Mouse (Mus musculus) hindbrain, embryonic 15.5 days (tissue): ENCODE results near the gene Tbc1d16. TPM values are rescaled to one million over a fixed set of nuclear protein-coding genes. Genes with fewer than 3 reads are reported as not detected.

Experiments used
- ATAC-seq: fragments of 200-750 bp; cut with Nextera tagmentation; 2 replicates; pipeline ENCODE4 v1.8.0; 2017; ENCODE audit warnings: low read depth, moderate number of reproducible peaks, moderate TSS enrichment; ENCODE audit not compliant: low FRiP score
- H3K27ac ChIP-seq: fragments of 300-500 bp; sonication (generic); replicated peaks from 2 replicates; pipeline ENCODE4 v1.5.1; 2015; ENCODE audit warnings: mild to moderate bottlenecking, inconsistent platforms
- H3K27me3 ChIP-seq: fragments of 300-500 bp; sonication (generic); 2 replicates; pipeline ENCODE4 v1.6.1; 2015; ENCODE audit warnings: control low read depth, inconsistent platforms
- H3K36me3 ChIP-seq: fragments of 300-500 bp; sonication (generic); 2 replicates; pipeline ENCODE4 v1.6.1; 2015; ENCODE audit warnings: control low read depth, inconsistent platforms
- H3K4me1 ChIP-seq: fragments of 300-500 bp; sonication (generic); replicated peaks from 2 replicates; pipeline ENCODE4 v1.6.1; 2015; ENCODE audit warnings: control low read depth, inconsistent platforms
- H3K4me2 ChIP-seq: fragments of 300-500 bp; sonication (generic); 2 replicates; pipeline ENCODE4 v1.6.1; 2015; ENCODE audit warnings: moderate library complexity, mild to moderate bottlenecking, inconsistent platforms
- H3K4me3 ChIP-seq: fragments of 300-500 bp; sonication (generic); 2 replicates; pipeline ENCODE4 v1.5.1; 2015; ENCODE audit warnings: mild to moderate bottlenecking, inconsistent platforms
- H3K9ac ChIP-seq: fragments of 300-500 bp; sonication (generic); 2 replicates; pipeline ENCODE4 v1.6.1; 2015; ENCODE audit warnings: inconsistent platforms
- H3K9me3 ChIP-seq: fragments of 300-500 bp; sonication (generic); 2 replicates; pipeline ENCODE4 v1.6.1; 2016; ENCODE audit warnings: control low read depth, inconsistent platforms
- WGBS: fragments of 180-500 bp; shearing (Covaris S2); methylation state at CpG from one replicate; pipeline ENCODE4 v1.1.7; 2015; 5-methylcytosine and 5-hydroxymethylcytosine counted together
- polyA plus RNA-seq: library from polyadenylated mRNA; unstranded; fragments of >200 nt; fragmentation: Nextera tagmentation; extraction: Ambion mirVana; gene quantifications from 2 replicates; pipeline ENCODE4 v1.2.1, GENCODE M21; 2015

The Tbc1d16 gene
- polyA plus RNA-seq, 1 experiment from 2014 or later = 56.1 TPM

DNA sequence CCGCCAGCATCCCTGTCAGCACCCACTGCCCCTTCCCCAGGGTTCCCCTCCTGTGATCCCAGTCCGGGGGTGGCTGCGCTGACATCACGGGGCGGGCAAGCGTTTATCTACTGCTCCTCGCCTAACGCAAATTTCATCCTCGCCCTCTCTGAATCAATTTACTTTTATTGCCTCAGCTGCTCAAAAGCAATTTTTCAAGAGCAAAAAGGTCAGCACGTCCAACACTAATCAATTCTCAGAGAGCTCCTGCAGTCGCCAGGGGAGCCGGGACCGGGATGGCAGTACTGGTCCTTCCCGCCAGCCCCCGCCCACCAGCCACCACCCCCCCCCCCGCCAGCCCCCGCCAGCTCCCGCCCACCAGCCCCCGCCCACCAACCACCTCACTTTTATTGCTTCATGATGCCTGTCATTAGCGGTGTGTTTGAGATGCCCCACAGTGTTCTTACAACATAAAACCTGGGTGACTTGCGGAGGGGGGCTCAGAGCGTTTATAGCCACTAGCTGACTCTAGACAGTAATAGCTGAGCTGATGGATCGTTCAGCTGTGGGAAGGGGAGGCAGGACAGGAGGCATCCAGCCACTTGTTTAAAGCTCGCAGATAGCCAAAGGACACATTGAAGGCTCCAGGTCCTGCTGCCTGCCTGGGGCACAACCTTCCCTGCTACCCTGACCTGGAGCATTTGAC lies 98.1 kb downstream of the Tbc1d16 start:
- WGBS = 8% methylated on average over 21 of the region's 24 CpGs
- Histone ChIP-seq H3K9me3 (no peaks in the 10 kb centered on the region), H3K27ac (0 out of 2 replicates have a peak overlapping the region, but pooled peaks have one; percentile 49), H3K4me3 (peak overlapping the region; percentile 18), H3K27me3 (no peaks in the 10 kb centered on the region), H3K4me2 (peak overlapping the region; percentile 50), H3K9ac (no peak overlapping the region), H3K4me1 (peaks cover 67% of the 10 kb centered on the region), H3K36me3 (no peaks in the 10 kb centered on the region)
- peak; percentile 43; the same call in 1 of the 2 replicates for ATAC-seq

DNA sequence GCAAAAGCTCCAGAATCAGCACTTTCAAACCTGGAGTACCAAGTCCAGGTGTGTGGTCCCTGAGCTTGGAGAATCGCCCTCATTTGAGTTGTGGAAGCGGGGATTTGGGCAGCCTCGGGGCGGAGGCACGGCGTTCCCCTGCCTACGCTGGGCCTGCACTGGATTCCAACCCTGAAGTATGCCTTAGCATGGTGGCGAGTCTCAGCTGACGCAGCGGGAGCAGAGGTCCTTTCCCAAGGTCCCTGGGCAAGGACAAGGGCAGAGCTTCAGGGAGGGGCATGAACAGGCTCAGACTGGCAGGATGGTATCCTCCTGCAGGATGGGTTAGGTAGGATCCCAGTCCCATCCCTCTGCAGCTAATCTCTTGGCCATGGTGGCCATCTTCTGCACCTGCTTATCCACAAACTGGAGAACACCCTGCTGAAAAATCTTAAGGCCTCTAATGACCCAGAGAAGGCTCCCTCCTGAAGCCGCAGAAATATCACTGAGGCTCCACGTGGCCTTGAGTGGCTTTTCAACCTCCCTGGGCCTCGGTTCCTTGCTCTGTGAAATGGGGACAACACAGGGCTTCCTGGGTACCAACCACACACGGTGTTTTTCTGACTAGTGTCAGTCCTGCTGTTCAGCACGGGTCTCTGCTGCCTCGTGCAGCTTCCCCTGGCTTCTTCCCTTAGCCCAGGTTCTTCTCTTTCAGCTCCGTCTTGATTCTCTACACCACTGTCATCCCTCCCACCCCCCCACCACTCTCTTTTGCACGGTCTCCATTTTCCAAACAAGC lies 98.8 kb downstream of the Tbc1d16 start:
- Histone ChIP-seq H3K4me3 (peak overlapping the region; percentile 18), H3K9ac (no peak overlapping the region), H3K4me2 (peak overlapping the region; percentile 50), H3K36me3 (no peaks in the 10 kb centered on the region), H3K27me3 (no peaks in the 10 kb centered on the region), H3K27ac (peak overlapping the region; percentile 49; the same call in 1 of the 2 replicates), H3K9me3 (no peaks in the 10 kb centered on the region), H3K4me1 (peaks cover 63% of the 10 kb centered on the region)
- WGBS = 51% methylated on average over 18 of the region's 18 CpGs
- ATAC-seq = no peak

DNA sequence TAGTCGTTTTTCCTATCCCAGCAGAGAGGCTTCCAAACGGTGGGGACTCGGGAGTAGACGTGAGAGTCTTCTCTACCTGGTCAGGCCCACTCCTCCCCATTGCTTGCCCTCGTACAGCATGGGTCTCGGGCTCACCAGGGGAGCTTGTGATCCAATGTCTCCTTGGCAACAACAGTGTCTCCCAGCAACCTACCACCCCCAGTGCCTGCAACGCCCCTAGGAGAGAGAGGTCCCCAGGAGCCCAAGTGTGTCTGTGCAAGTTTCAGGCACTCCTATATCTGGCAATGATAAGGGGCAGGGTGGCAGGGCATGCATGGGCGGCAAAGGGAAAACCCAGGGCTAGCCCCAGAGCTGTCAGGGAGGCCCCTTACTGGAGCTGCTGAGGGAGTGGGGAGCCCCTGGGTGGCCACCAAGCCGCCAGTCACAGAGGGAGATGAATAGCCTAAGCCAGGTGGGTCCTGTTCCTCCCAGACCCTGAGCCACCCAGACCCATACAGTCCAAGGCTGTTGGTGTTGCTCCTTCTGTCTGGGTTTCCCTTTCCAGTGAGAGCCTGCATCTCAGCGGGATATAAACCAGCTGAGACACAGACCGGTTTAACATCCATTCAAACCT lies 99.5 kb downstream of the Tbc1d16 start:
- Histone ChIP-seq H3K4me2 (no peak overlapping the region), H3K27me3 (no peaks in the 10 kb centered on the region), H3K4me3 (no peak overlapping the region), H3K9me3 (no peaks in the 10 kb centered on the region), H3K4me1 (peaks cover 56% of the 10 kb centered on the region), H3K9ac (no peak overlapping the region), H3K27ac (no peak overlapping the region), H3K36me3 (no peaks in the 10 kb centered on the region)
- 30% methylated on average over 11 of the region's 11 CpGs for WGBS
- no peak for ATAC-seq

DNA sequence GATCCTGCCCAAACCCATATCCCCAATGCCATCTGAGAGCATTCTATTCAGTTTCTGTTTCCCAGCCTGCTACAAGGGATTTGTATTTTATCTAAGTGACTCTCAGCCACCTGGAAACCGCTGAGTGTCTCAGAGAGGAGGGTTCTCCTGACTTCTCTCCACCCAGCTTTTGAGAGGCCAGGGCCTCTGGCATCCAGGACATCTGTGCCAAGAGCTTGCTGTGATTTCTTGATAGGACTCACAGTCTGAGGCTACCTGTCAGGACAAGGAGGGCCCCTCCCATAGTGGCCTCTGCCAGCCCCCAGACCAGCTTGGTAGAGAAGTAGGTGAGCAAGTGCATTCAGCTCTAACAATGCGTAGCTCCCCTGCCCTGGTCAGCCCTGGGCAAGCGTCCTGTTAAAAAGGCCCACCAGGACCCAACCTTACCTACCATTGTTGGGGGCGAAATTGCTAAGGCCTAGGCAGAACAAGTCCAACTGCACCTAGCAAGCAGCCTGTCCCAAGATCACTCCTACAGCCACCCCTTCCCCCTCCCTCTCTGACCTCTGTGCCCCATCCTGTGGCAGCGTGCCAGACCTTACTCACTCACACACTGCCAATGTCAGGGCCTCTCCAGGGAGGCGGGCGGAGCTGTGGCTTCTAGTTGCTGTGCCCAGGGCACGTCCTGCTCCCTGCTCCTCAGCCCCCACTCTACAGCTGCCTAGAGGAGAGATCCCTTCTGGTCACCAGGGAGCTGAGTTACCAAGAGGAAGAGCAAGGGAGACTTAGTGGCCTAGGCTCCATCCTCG lies 100.4 kb downstream of the Tbc1d16 start:
- no peak for ATAC-seq
- Histone ChIP-seq H3K27ac (no peak overlapping the region), H3K9me3 (no peaks in the 10 kb centered on the region), H3K27me3 (no peaks in the 10 kb centered on the region), H3K4me3 (no peak overlapping the region), H3K9ac (no peak overlapping the region), H3K4me1 (peaks cover 54% of the 10 kb centered on the region), H3K36me3 (no peaks in the 10 kb centered on the region), H3K4me2 (no peak overlapping the region)
- 61% methylated on average over 9 of the region's 9 CpGs for WGBS

DNA sequence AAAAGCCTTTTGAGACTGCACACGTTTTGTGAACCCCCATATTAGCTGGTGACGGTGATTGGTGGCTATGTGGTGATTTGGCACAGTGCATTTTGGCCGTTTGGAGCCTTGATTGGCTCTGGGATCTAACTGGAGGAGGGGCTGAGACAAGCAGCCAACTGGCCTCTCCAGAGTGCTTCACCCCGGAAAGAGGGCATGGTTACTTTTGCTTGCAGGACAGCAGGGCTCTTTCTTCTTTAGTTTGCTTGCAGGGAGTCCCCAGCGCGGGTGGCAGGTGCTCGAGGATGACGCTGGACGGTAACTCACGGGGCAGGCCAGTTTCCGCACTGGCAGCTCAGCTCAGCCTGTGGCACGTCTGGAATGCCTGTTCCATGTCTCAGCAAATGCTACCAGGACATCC lies 101.2 kb downstream of the Tbc1d16 start:
- 0 out of 2 replicates have a peak overlapping the region, but pooled peaks have one; percentile 17 for H3K27ac ChIP-seq
- no peak overlapping the region for H3K9ac ChIP-seq
- H3K9me3 ChIP-seq = no peaks in the 10 kb centered on the region
- peaks cover 54% of the 10 kb centered on the region for H3K4me1 ChIP-seq
- H3K4me3 ChIP-seq = no peak overlapping the region
- 25% methylated on average over 12 of the region's 12 CpGs for WGBS
- 0 out of 2 replicates have a peak overlapping the region, but pooled peaks have one; percentile 18 for H3K4me2 ChIP-seq
- no peak for ATAC-seq
- no peaks in the 10 kb centered on the region for H3K36me3 ChIP-seq
- no peaks in the 10 kb centered on the region for H3K27me3 ChIP-seq

DNA sequence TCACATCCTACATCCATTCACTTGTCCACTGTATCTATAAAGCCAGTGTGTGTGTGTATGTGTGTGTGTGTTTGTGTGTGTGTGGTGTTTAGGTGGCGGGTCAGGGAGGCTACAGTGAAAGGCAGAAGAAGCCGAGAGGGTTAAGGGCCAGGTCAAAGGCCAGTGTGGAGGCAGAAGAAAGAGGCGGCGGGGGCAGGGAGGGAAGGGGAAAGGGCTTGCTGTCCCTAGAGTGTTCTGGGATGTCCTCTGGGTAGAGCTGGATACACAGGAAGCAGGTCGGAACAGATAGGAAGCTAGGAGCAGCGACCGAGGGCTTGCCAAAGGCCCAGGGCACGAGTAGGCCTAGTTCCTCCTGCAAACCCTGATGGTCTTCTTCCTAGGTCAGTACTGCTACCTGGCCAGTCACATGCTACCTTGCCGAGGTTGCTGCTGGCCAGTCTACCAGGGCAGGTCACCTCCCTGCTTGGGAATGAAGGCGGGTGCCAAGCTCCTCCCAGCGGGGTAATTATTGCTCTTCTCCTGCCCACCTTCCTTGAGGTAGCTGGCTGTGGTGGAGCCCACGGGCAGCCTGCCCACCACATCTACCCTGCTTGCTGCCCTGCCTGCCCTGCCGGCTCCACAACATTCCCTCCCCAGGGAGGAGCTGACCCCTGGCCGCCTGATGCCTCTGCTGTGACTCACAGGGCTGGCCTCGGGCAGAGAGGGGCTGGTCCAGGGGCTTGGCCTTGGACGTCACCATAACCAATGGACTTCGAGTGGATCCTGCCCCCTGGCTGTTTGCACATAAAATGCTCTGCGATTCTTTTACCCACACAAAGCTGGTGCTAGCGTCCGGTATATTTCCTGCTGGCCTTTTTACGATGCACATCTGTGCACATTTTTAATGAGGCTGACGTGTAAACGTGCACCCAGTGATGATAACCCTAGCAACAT lies 102.1 kb downstream of the Tbc1d16 start:
- H3K4me3 ChIP-seq = no peak overlapping the region
- H3K4me2 ChIP-seq = peak overlapping the region; percentile 26
- H3K36me3 ChIP-seq = no peaks in the 10 kb centered on the region
- no peaks in the 10 kb centered on the region for H3K27me3 ChIP-seq
- WGBS = 31% methylated on average over 23 of the region's 23 CpGs
- 0 out of 2 replicates have a peak overlapping the region, but pooled peaks have one; percentile 21 for H3K9ac ChIP-seq
- H3K27ac ChIP-seq = peak overlapping the region; percentile 61
- peak; percentile 10; the same call in 1 of the 2 replicates for ATAC-seq
- H3K4me1 ChIP-seq = peaks cover 54% of the 10 kb centered on the region
- no peaks in the 10 kb centered on the region for H3K9me3 ChIP-seq

DNA sequence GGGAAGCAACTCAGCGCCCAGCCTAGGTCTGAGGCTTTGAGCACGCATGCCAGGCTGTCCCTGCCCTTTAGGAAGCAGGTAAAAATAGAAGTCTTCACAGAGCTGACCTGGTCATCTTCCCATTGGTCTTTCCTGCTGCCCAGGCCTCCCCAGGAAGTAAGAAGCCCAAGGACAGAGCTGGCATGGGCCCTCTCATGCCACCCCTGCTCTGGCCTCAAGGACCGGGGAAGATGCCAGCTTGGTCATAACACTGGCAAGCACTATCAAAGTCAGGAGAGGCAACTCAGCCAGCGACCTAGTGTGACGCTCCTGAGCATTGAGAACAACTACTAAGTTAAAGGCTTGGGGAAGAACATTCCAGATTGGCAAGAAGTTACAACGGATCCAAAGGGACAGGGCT lies 103.8 kb downstream of the Tbc1d16 start:
- H3K4me1 ChIP-seq = peaks cover 42% of the 10 kb centered on the region
- WGBS = 88% methylated on average over 6 of the region's 6 CpGs
- H3K27me3 ChIP-seq = no peaks in the 10 kb centered on the region
- no peak overlapping the region for H3K27ac ChIP-seq
- H3K9ac ChIP-seq = no peak overlapping the region
- no peak for ATAC-seq
- H3K36me3 ChIP-seq = no peaks in the 10 kb centered on the region
- H3K4me2 ChIP-seq = no peak overlapping the region
- H3K9me3 ChIP-seq = no peaks in the 10 kb centered on the region
- H3K4me3 ChIP-seq = no peak overlapping the region

DNA sequence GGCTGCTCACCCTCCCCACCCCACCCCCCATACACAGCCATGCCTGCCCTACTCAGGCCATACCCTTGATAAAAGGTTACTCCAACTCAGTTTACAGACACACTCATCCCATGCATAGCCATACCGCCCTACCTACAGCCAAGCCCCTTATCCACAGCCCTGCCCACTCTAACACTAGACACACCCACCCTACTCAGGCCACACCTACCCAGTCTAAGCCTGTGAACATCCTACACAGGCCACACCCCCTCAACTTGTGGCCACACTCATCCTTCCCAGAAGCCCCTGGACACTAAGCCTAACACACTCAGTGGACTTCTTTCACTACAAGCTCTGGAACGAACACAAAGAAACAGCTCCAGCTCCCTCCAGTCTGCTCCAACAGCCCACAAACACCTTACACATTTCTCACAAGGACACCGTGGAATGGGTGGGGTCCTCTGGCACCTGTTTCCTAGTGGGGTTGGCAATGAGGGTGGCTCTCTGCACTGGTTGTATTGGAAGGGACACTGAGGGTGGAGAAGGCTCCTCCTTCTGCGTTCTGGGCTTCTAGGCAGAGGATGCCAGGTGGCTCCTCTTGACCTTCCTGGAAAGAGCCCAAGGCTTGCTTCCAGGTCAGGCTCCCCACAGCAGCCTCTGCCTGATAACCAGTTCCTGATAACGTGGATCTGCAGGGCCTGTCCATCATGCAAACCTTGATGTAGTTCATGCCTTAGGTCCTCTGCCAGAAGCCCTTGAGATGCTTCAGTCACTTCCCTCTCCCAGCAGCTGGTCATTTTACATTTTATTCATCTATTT lies 104.6 kb downstream of the Tbc1d16 start:
- ATAC-seq = no peak
- no peaks in the 10 kb centered on the region for H3K27me3 ChIP-seq
- no peak overlapping the region for H3K27ac ChIP-seq
- H3K9ac ChIP-seq = no peak overlapping the region
- H3K4me2 ChIP-seq = no peak overlapping the region
- WGBS = 85% methylated on average over 5 of the region's 5 CpGs
- H3K36me3 ChIP-seq = no peaks in the 10 kb centered on the region
- no peaks in the 10 kb centered on the region for H3K9me3 ChIP-seq
- H3K4me1 ChIP-seq = peaks cover 39% of the 10 kb centered on the region
- no peak overlapping the region for H3K4me3 ChIP-seq

DNA sequence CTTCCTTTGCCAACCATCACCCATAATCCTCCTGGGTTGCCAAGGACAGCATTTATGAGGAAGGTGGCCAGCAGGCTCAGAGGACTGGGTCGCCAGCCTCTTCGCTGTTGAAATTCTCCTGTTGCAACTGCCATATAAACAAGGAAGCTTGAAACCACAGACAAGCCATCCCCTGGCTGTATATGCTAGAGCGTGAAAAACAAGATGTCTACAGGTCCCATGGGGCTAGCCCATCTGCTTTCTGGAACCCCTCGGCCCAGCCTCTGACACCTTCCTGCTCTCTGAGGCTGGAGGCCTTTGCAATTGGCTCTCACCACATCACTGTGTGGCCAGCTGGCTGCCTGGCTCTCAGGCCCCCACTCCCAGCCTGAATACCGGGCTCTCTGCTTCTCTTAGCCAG lies 105.9 kb downstream of the Tbc1d16 start:
- no peak overlapping the region for H3K27ac ChIP-seq
- peaks cover 34% of the 10 kb centered on the region for H3K4me1 ChIP-seq
- no peaks in the 10 kb centered on the region for H3K27me3 ChIP-seq
- H3K4me3 ChIP-seq = no peak overlapping the region
- WGBS = 74% methylated on average over 5 of the region's 5 CpGs
- no peak overlapping the region for H3K4me2 ChIP-seq
- no peak overlapping the region for H3K9ac ChIP-seq
- no peaks in the 10 kb centered on the region for H3K36me3 ChIP-seq
- no peaks in the 10 kb centered on the region for H3K9me3 ChIP-seq
- ATAC-seq = no peak

DNA sequence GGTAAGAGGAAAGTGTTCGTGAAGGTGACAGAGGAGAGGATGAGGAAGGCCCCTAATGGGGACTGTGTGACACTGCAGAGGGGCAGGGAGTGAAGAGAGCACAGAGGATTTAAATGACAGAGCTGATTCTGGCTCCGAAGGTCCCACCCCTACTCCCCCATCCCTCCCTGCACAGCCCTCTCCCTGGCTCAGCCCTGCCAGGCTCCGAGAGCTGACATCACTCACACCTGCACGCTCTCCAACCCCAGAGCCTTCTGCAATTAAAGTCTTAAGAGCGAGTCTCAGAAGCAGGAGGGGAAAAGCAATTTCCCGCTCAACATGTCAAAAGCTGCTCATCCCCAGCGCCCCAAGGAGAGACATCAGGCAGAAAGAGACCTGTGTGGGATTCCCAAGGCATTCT lies 109.4 kb downstream of the Tbc1d16 start:
- WGBS = 32% methylated on average over 7 of the region's 7 CpGs
- no peak for ATAC-seq
- H3K27ac ChIP-seq = no peak overlapping the region
- H3K27me3 ChIP-seq = no peaks in the 10 kb centered on the region
- no peaks in the 10 kb centered on the region for H3K9me3 ChIP-seq
- peaks cover 18% of the 10 kb centered on the region for H3K4me1 ChIP-seq
- H3K9ac ChIP-seq = no peak overlapping the region
- H3K36me3 ChIP-seq = no peaks in the 10 kb centered on the region
- H3K4me3 ChIP-seq = no peak overlapping the region
- H3K4me2 ChIP-seq = no peak overlapping the region
